Mouse (Mus musculus): ENCODE measurements around the gene Eml4. TPM values are rescaled to one million over a fixed set of nuclear protein-coding genes. Genes with fewer than 3 reads are reported as not detected.

Gene Eml4
- polyA plus RNA-seq, 1 experiment from 2014 or later, result 34.7 TPM

GRCm38 (mm10) chr17:83374123-83374522 lies 23.4 kb downstream of the Eml4 start:
- 0 out of 2 replicates have a peak, but pooled peaks cover 4% of the 10 kb centered on the region for H3K36me3 ChIP-seq

GRCm38 (mm10) chr17:83375848-83376247 lies 25.1 kb downstream of the Eml4 start:
- no peaks in the 10 kb centered on the region for H3K9me3 ChIP-seq (replicated peaks)
- H3K27me3 ChIP-seq (ENCODE audit: low read depth, poor library complexity, severe bottlenecking), result no peaks in the 10 kb centered on the region
- H3K27ac ChIP-seq (replicated peaks), result no peak overlapping the region
- H3K36me3 ChIP-seq, result 0 out of 2 replicates have a peak, but pooled peaks cover 4% of the 10 kb centered on the region
- WGBS, result 91% methylated on average over 3 of the region's 3 CpGs
- DNase-seq (ENCODE audit: low spot score), result no peak
- peaks cover 16% of the 10 kb centered on the region for H3K4me1 ChIP-seq
- H3K4me3 ChIP-seq, result no peak overlapping the region

More at GRCm38 (mm10) chr17:83374123-83374522, 23.4 kb downstream of the Eml4 start:
- H3K27me3 ChIP-seq (ENCODE audit: low read depth, poor library complexity, severe bottlenecking), result no peaks in the 10 kb centered on the region
- no peak overlapping the region for H3K4me3 ChIP-seq
- peaks cover 23% of the 10 kb centered on the region for H3K4me1 ChIP-seq
- H3K9me3 ChIP-seq (replicated peaks), result no peaks in the 10 kb centered on the region
- DNase-seq (ENCODE audit: low spot score), result no peak
- no peak overlapping the region for H3K27ac ChIP-seq (replicated peaks)

GRCm38 (mm10) chr17:83376801-83377200 lies 26.1 kb downstream of the Eml4 start:
- H3K4me3 ChIP-seq, result no peak overlapping the region
- WGBS, result 95% methylated on average over 4 of the region's 4 CpGs
- no peak overlapping the region for H3K27ac ChIP-seq (replicated peaks)
- DNase-seq (ENCODE audit: low spot score), result no peak
- no peaks in the 10 kb centered on the region for H3K9me3 ChIP-seq (replicated peaks)
- H3K27me3 ChIP-seq (ENCODE audit: low read depth, poor library complexity, severe bottlenecking), result no peaks in the 10 kb centered on the region
- 0 out of 2 replicates have a peak, but pooled peaks cover 4% of the 10 kb centered on the region for H3K36me3 ChIP-seq
- peaks cover 16% of the 10 kb centered on the region for H3K4me1 ChIP-seq

GRCm38 (mm10) chr17:83377755-83378443 lies 27.2 kb downstream of the Eml4 start:
- no peak for DNase-seq (ENCODE audit: low spot score)
- Histone ChIP-seq H3K4me1 (peaks cover 16% of the 10 kb centered on the region), H3K27me3 (ENCODE audit: low read depth, poor library complexity, severe bottlenecking) (no peaks in the 10 kb centered on the region), H3K9me3 (replicated peaks) (no peaks in the 10 kb centered on the region), H3K4me3 (no peak overlapping the region), H3K36me3 (0 out of 2 replicates have a peak, but pooled peaks cover under 1% of the 10 kb centered on the region), H3K27ac (replicated peaks) (no peak overlapping the region)
- WGBS, result 74% methylated on average over 10 of the region's 10 CpGs

- Histone ChIP-seq H3K36me3 (no peaks in the 10 kb centered on the region), H3K4me3 (no peak overlapping the region), H3K9me3 (replicated peaks) (no peaks in the 10 kb centered on the region), H3K27ac (replicated peaks) (no peak overlapping the region), H3K4me1 (peaks cover 16% of the 10 kb centered on the region), H3K27me3 (ENCODE audit: low read depth, poor library complexity, severe bottlenecking) (no peaks in the 10 kb centered on the region)
- no peak for DNase-seq (ENCODE audit: low spot score)
- WGBS, result 75% methylated on average over 4 of the region's 4 CpGs
Observed at GRCm38 (mm10) chr17:83378444-83378762, 27.7 kb downstream of the Eml4 start.

DNA sequence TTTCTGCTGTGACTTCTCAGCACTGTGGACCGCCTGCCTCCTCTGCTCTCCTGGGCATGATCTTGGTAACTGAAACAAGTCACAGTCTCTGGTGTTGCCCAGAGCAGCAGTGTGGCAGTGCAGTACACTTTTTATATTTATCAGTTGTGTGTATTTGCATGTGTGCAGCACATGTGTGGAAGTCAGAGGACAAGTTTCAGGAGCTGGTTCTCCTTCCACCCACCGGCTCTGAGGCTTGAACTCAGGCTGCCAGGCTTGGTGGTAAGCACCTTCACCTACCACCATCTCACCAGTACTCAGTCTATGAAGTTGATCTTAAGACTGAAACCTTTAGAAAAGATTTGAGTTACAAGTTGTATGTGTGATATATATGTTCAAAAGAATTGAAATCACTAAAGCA lies 28.6 kb downstream of the Eml4 start:
- no peaks in the 10 kb centered on the region for H3K27me3 ChIP-seq (ENCODE audit: low read depth, poor library complexity, severe bottlenecking)
- 95% methylated on average over 2 of the region's 2 CpGs for WGBS

GRCm38 (mm10) chr17:83379791-83380190 lies 29.1 kb downstream of the Eml4 start:
- WGBS, result 89% methylated on average over 3 of the region's 3 CpGs
- no peak overlapping the region for H3K4me3 ChIP-seq
- no peak for DNase-seq (ENCODE audit: low spot score)
- no peaks in the 10 kb centered on the region for H3K27me3 ChIP-seq (ENCODE audit: low read depth, poor library complexity, severe bottlenecking)
- no peak overlapping the region for H3K27ac ChIP-seq (replicated peaks)
- peaks cover 16% of the 10 kb centered on the region for H3K4me1 ChIP-seq
- no peaks in the 10 kb centered on the region for H3K36me3 ChIP-seq
- H3K9me3 ChIP-seq (replicated peaks), result no peaks in the 10 kb centered on the region

More for the DNA sequence above, 28.6 kb downstream of the Eml4 start:
- no peak for DNase-seq (ENCODE audit: low spot score)
- H3K27ac ChIP-seq (replicated peaks), result no peak overlapping the region
- H3K4me3 ChIP-seq, result no peak overlapping the region
- no peaks in the 10 kb centered on the region for H3K9me3 ChIP-seq (replicated peaks)
- no peaks in the 10 kb centered on the region for H3K36me3 ChIP-seq
- H3K4me1 ChIP-seq, result peaks cover 16% of the 10 kb centered on the region

DNA sequence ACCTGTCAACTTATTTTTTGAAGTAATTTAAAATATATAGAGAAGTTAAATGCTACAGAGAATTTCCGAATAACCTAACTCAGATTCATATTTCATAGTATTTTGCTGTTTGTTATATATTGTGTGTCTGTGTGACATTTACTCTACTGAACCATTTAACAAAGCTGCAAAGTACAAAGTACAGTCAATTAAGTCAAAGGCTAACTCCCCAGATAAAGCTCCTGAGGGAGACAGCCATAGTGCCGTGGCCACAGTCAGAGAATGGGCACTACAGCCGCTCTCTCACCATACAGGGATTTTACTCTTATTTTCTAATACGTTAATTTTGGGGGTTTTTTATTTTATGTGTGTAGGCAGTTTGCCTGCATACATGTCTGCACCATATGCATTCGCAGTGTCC lies 32.0 kb downstream of the Eml4 start:
- no peaks in the 10 kb centered on the region for H3K36me3 ChIP-seq
- DNase-seq (ENCODE audit: low spot score), result no peak
- WGBS, result 92% methylated on average over 5 of the region's 5 CpGs
- H3K9me3 ChIP-seq (replicated peaks), result no peaks in the 10 kb centered on the region
- H3K4me3 ChIP-seq, result no peak overlapping the region
- H3K4me1 ChIP-seq, result peaks cover 11% of the 10 kb centered on the region
- H3K27ac ChIP-seq (replicated peaks), result no peak overlapping the region
- no peaks in the 10 kb centered on the region for H3K27me3 ChIP-seq (ENCODE audit: low read depth, poor library complexity, severe bottlenecking)

- Histone ChIP-seq H3K9me3 (replicated peaks) (no peaks in the 10 kb centered on the region), H3K36me3 (no peaks in the 10 kb centered on the region), H3K27ac (replicated peaks) (no peak overlapping the region), H3K4me1 (no peaks in the 10 kb centered on the region), H3K27me3 (ENCODE audit: low read depth, poor library complexity, severe bottlenecking) (no peaks in the 10 kb centered on the region), H3K4me3 (no peak overlapping the region)
- WGBS, result 97% methylated on average over 2 of the region's 2 CpGs
- no peak for DNase-seq (ENCODE audit: low spot score)
Observed at GRCm38 (mm10) chr17:83384981-83385380, 34.2 kb downstream of the Eml4 start.

- Histone ChIP-seq H3K36me3 (no peaks in the 10 kb centered on the region), H3K27me3 (ENCODE audit: low read depth, poor library complexity, severe bottlenecking) (no peaks in the 10 kb centered on the region), H3K27ac (replicated peaks) (no peak overlapping the region), H3K9me3 (replicated peaks) (no peaks in the 10 kb centered on the region), H3K4me3 (no peak overlapping the region), H3K4me1 (no peaks in the 10 kb centered on the region)
- no peak for DNase-seq (ENCODE audit: low spot score)
- WGBS, result 82% methylated on average over 3 of the region's 3 CpGs
Observed at GRCm38 (mm10) chr17:83387161-83387560, 36.4 kb downstream of the Eml4 start.

GRCm38 (mm10) chr17:83394013-83394412 lies 43.3 kb downstream of the Eml4 start:
- Histone ChIP-seq H3K27ac (replicated peaks) (no peak overlapping the region), H3K27me3 (ENCODE audit: low read depth, poor library complexity, severe bottlenecking) (no peaks in the 10 kb centered on the region), H3K36me3 (no peaks in the 10 kb centered on the region), H3K9me3 (replicated peaks) (no peaks in the 10 kb centered on the region), H3K4me1 (peaks cover 6% of the 10 kb centered on the region), H3K4me3 (no peak overlapping the region)
- no peak for DNase-seq (ENCODE audit: low spot score)
- WGBS, result 87% methylated on average over 3 of the region's 3 CpGs

- Histone ChIP-seq H3K27ac (replicated peaks) (no peak overlapping the region), H3K27me3 (ENCODE audit: low read depth, poor library complexity, severe bottlenecking) (no peaks in the 10 kb centered on the region), H3K4me3 (no peak overlapping the region), H3K4me1 (peaks cover 15% of the 10 kb centered on the region), H3K9me3 (replicated peaks) (no peaks in the 10 kb centered on the region), H3K36me3 (peaks cover 4% of the 10 kb centered on the region)
- WGBS, result 57% methylated on average over 6 of the region's 6 CpGs
- DNase-seq (ENCODE audit: low spot score), result no peak
Observed at GRCm38 (mm10) chr17:83397571-83398100, 46.9 kb downstream of the Eml4 start.

DNA sequence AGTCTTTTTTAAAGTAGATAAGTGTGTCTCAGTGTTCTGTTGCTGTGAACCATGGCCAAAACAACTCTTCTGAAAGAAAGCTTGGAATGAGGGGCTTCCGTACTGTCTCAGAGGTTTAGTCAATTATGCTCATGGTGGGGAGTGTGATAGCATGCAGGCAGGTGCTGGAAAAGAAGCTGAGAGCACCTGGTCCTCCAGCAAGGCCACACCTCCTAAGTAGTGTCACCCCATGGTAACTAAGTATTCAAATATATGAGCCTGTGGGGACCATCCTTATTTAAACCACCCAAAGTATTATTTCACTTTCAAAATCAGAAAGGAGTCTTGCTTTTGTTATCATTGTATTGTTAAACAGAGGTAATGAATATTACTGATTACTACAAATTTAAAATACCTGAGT lies 48.0 kb downstream of the Eml4 start:
- Histone ChIP-seq H3K27me3 (ENCODE audit: low read depth, poor library complexity, severe bottlenecking) (no peaks in the 10 kb centered on the region), H3K4me3 (no peak overlapping the region), H3K36me3 (peaks cover 15% of the 10 kb centered on the region), H3K9me3 (replicated peaks) (0 out of 2 replicates have a peak, but pooled peaks cover 2% of the 10 kb centered on the region), H3K4me1 (peaks cover 15% of the 10 kb centered on the region), H3K27ac (replicated peaks) (no peak overlapping the region)
- WGBS, result 96% methylated on average over 1 of the region's 1 CpGs
- no peak for DNase-seq (ENCODE audit: low spot score)
